Mouse (Mus musculus) cortical plate, adult 2 months (tissue): Measurements from ENCODE around the gene Pax5.

ENCODE experiments used
- CTCF ChIP-seq: fragments of 200-500 bp; IDR thresholded peaks from 2 replicates; pipeline ENCODE4 v1.5.1; 2011; ENCODE audit warnings: mild to moderate bottlenecking, control low read depth, low read length; ENCODE audit not compliant: insufficient read depth; ENCODE audit errors: extremely low read depth
- POLR2A ChIP-seq: fragments of 200-500 bp; IDR thresholded peaks from 2 replicates; pipeline ENCODE4 v1.6.1; 2011; ENCODE audit warnings: mild to moderate bottlenecking, low read length, control low read depth; ENCODE audit not compliant: insufficient read depth; ENCODE audit errors: extremely low read depth

- TF ChIP-seq CTCF (no peak), POLR2A (no peak)
These were observed 137.3 kb downstream of the Pax5 start for GRCm38 (mm10) chr4:44573017-44573416.
